Mouse (Mus musculus) hindbrain, embryonic 12.5 days (tissue): Measurements from ENCODE around the gene Fam110a. TPM values are rescaled to one million over a fixed set of nuclear protein-coding genes. Genes with fewer than 3 reads are reported as not detected.

Experiments
- ATAC-seq: fragments of 200-750 bp; cut with Nextera tagmentation; 2 replicates; pipeline ENCODE4 v1.8.0; 2017; ENCODE audit warnings: moderate TSS enrichment; ENCODE audit not compliant: low FRiP score
- H3K27ac ChIP-seq: fragments of 300-500 bp; sonication (generic); 2 replicates; pipeline ENCODE4 v1.5.1; 2016; ENCODE audit warnings: mild to moderate bottlenecking
- H3K27me3 ChIP-seq: fragments of 300-500 bp; sonication (generic); 2 replicates; pipeline ENCODE4 v1.6.1; 2016; ENCODE audit warnings: mild to moderate bottlenecking
- H3K36me3 ChIP-seq: fragments of 300-500 bp; sonication (generic); 2 replicates; pipeline ENCODE4 v1.6.1; 2016; ENCODE audit warnings: mild to moderate bottlenecking
- H3K4me1 ChIP-seq: fragments of 300-500 bp; sonication (generic); 2 replicates; pipeline ENCODE4 v1.6.1; 2016
- H3K4me2 ChIP-seq: fragments of 300-500 bp; sonication (generic); replicated peaks from 2 replicates; pipeline ENCODE4 v1.6.1; 2016; ENCODE audit warnings: mild to moderate bottlenecking
- H3K4me3 ChIP-seq: fragments of 300-500 bp; sonication (generic); 2 replicates; pipeline ENCODE4 v1.5.1; 2016; ENCODE audit warnings: mild to moderate bottlenecking
- H3K9ac ChIP-seq: fragments of 300-500 bp; sonication (generic); 2 replicates; pipeline ENCODE4 v1.6.1; 2016; ENCODE audit warnings: mild to moderate bottlenecking, moderate library complexity
- H3K9me3 ChIP-seq: fragments of 300-500 bp; sonication (generic); replicated peaks from 2 replicates; pipeline ENCODE4 v1.6.1; 2016; ENCODE audit warnings: mild to moderate bottlenecking
- WGBS: fragments of 180-500 bp; shearing (Covaris S2); methylation state at CpG from one replicate; pipeline ENCODE4 v1.1.7; 2016; 5-methylcytosine and 5-hydroxymethylcytosine counted together
- polyA plus RNA-seq: library from polyadenylated mRNA; unstranded; fragments of >200 nt; fragmentation: Nextera tagmentation; extraction: Ambion mirVana; gene quantifications from 2 replicates; pipeline ENCODE4 v1.2.1, GENCODE M21; 2016

The Fam110a gene
- polyA plus RNA-seq, 1 experiment from 2014 or later: 86.0 TPM

GRCm38 (mm10) chr2:151976067-151976466, 4.0 kb downstream of the Fam110a start:
- no peak for ATAC-seq
- Histone ChIP-seq H3K36me3 (no peaks in the 10 kb centered on the region), H3K4me3 (no peak overlapping the region), H3K9ac (no peak overlapping the region), H3K27me3 (peaks cover 4% of the 10 kb centered on the region), H3K27ac (no peak overlapping the region), H3K4me1 (peaks cover 66% of the 10 kb centered on the region), H3K9me3 (no peaks in the 10 kb centered on the region), H3K4me2 (no peak overlapping the region)
- WGBS: 92% methylated on average over 3 of the region's 3 CpGs

GRCm38 (mm10) chr2:151975295-151975694, 4.7 kb downstream of the Fam110a start:
- Histone ChIP-seq H3K36me3 (no peaks in the 10 kb centered on the region), H3K4me3 (no peak overlapping the region), H3K4me1 (peaks cover 66% of the 10 kb centered on the region), H3K27me3 (peaks cover 4% of the 10 kb centered on the region), H3K9ac (no peak overlapping the region), H3K9me3 (no peaks in the 10 kb centered on the region), H3K27ac (no peak overlapping the region), H3K4me2 (no peak overlapping the region)
- 88% methylated on average over 5 of the region's 5 CpGs for WGBS
- ATAC-seq: no peak

- 0 out of 2 replicates have a peak, but pooled peaks cover 6% of the 10 kb centered on the region for H3K36me3 ChIP-seq
- H3K9ac ChIP-seq: peak overlapping the region; percentile 55
- H3K9me3 ChIP-seq: no peaks in the 10 kb centered on the region
- H3K4me1 ChIP-seq: peaks cover 69% of the 10 kb centered on the region
- 7% methylated on average over 36 of the region's 36 CpGs for WGBS
- H3K4me2 ChIP-seq: peak overlapping the region; percentile 53
- H3K27me3 ChIP-seq: peaks cover 4% of the 10 kb centered on the region
- H3K27ac ChIP-seq: peak overlapping the region; percentile 79
- no peak for ATAC-seq
- peak overlapping the region; percentile 28 for H3K4me3 ChIP-seq
Measured at GRCm38 (mm10) chr2:151973595-151974562, 6.1 kb downstream of the Fam110a start.

GRCm38 (mm10) chr2:151972880-151973594, 7.0 kb downstream of the Fam110a start:
- peak overlapping the region; percentile 79 for H3K27ac ChIP-seq
- peak; percentile 53 for ATAC-seq
- H3K9ac ChIP-seq: peak overlapping the region; percentile 55
- H3K4me1 ChIP-seq: peaks cover 69% of the 10 kb centered on the region
- H3K4me3 ChIP-seq: peak overlapping the region; percentile 28
- H3K36me3 ChIP-seq: 0 out of 2 replicates have a peak, but pooled peaks cover 6% of the 10 kb centered on the region
- H3K9me3 ChIP-seq: no peaks in the 10 kb centered on the region
- H3K4me2 ChIP-seq: peak overlapping the region; percentile 53
- WGBS: 16% methylated on average over 23 of the region's 23 CpGs
- H3K27me3 ChIP-seq: peaks cover 4% of the 10 kb centered on the region

- ATAC-seq: no peak
- Histone ChIP-seq H3K27ac (peak overlapping the region; percentile 1; the same call in 1 of the 2 replicates), H3K4me1 (peaks cover 72% of the 10 kb centered on the region), H3K9me3 (no peaks in the 10 kb centered on the region), H3K36me3 (0 out of 2 replicates have a peak, but pooled peaks cover 6% of the 10 kb centered on the region), H3K9ac (no peak overlapping the region), H3K4me3 (no peak overlapping the region), H3K4me2 (0 out of 2 replicates have a peak overlapping the region, but pooled peaks have one; percentile 7), H3K27me3 (peaks cover 4% of the 10 kb centered on the region)
- WGBS: 82% methylated on average over 5 of the region's 5 CpGs
Measured at GRCm38 (mm10) chr2:151971748-151972147, 8.3 kb downstream of the Fam110a start.

GRCm38 (mm10) chr2:151970191-151971172, 9.5 kb downstream of the Fam110a start:
- 49% methylated on average over 53 of the region's 53 CpGs for WGBS

GRCm38 (mm10) chr2:151969396-151969795, 10.6 kb downstream of the Fam110a start:
- peaks cover 4% of the 10 kb centered on the region for H3K27me3 ChIP-seq
- H3K27ac ChIP-seq: peak overlapping the region; percentile 94; the same call in 1 of the 2 replicates
- H3K36me3 ChIP-seq: 0 out of 2 replicates have a peak, but pooled peaks cover 6% of the 10 kb centered on the region
- H3K4me2 ChIP-seq: peak overlapping the region; percentile 68
- no peak for ATAC-seq
- H3K4me1 ChIP-seq: peaks cover 83% of the 10 kb centered on the region
- no peaks in the 10 kb centered on the region for H3K9me3 ChIP-seq
- peak overlapping the region; percentile 73; the same call in 1 of the 2 replicates for H3K9ac ChIP-seq
- 90% methylated on average over 6 of the region's 6 CpGs for WGBS
- peak overlapping the region; percentile 49 for H3K4me3 ChIP-seq

More at GRCm38 (mm10) chr2:151970191-151971172, 9.5 kb downstream of the Fam110a start:
- peak overlapping the region; percentile 94 for H3K27ac ChIP-seq
- peaks cover 4% of the 10 kb centered on the region for H3K27me3 ChIP-seq
- H3K9ac ChIP-seq: peak overlapping the region; percentile 73
- no peaks in the 10 kb centered on the region for H3K9me3 ChIP-seq
- peak overlapping the region; percentile 68 for H3K4me2 ChIP-seq
- 0 out of 2 replicates have a peak, but pooled peaks cover 6% of the 10 kb centered on the region for H3K36me3 ChIP-seq
- peak; percentile 86 for ATAC-seq
- H3K4me1 ChIP-seq: peaks cover 79% of the 10 kb centered on the region
- H3K4me3 ChIP-seq: peak overlapping the region; percentile 49

GRCm38 (mm10) chr2:151968986-151969385, 11.0 kb downstream of the Fam110a start:
- Histone ChIP-seq H3K4me2 (peak overlapping the region; percentile 68), H3K4me3 (peak overlapping the region; percentile 49), H3K27ac (peak overlapping the region; percentile 82; the same call in 1 of the 2 replicates), H3K4me1 (peaks cover 84% of the 10 kb centered on the region), H3K9ac (peak overlapping the region; percentile 73; the same call in 1 of the 2 replicates), H3K9me3 (no peaks in the 10 kb centered on the region), H3K36me3 (0 out of 2 replicates have a peak, but pooled peaks cover 6% of the 10 kb centered on the region), H3K27me3 (peaks cover 4% of the 10 kb centered on the region)
- ATAC-seq: no peak
- 86% methylated on average over 7 of the region's 7 CpGs for WGBS

GRCm38 (mm10) chr2:151968451-151968850, 11.6 kb downstream of the Fam110a start:
- no peak overlapping the region for H3K9ac ChIP-seq
- ATAC-seq: no peak
- peak overlapping the region; percentile 49 for H3K4me3 ChIP-seq
- WGBS: 74% methylated on average over 8 of the region's 8 CpGs
- H3K4me2 ChIP-seq: peak overlapping the region; percentile 68
- H3K27ac ChIP-seq: peak overlapping the region; percentile 82
- H3K27me3 ChIP-seq: peaks cover 4% of the 10 kb centered on the region
- peaks cover 82% of the 10 kb centered on the region for H3K4me1 ChIP-seq
- H3K9me3 ChIP-seq: no peaks in the 10 kb centered on the region
- H3K36me3 ChIP-seq: 0 out of 2 replicates have a peak, but pooled peaks cover 6% of the 10 kb centered on the region

- no peak overlapping the region; the same call in 1 of the 2 replicates for H3K9ac ChIP-seq
- peak overlapping the region; percentile 82 for H3K27ac ChIP-seq
- H3K36me3 ChIP-seq: 0 out of 2 replicates have a peak, but pooled peaks cover 6% of the 10 kb centered on the region
- WGBS: 69% methylated on average over 2 of the region's 2 CpGs
- peak overlapping the region; percentile 68 for H3K4me2 ChIP-seq
- H3K27me3 ChIP-seq: peaks cover 2% of the 10 kb centered on the region
- ATAC-seq: 0 out of 2 replicates have a peak, but pooled peaks have one; percentile 3
- H3K9me3 ChIP-seq: no peaks in the 10 kb centered on the region
- peak overlapping the region; percentile 5; the same call in 1 of the 2 replicates for H3K4me3 ChIP-seq
- peaks cover 80% of the 10 kb centered on the region for H3K4me1 ChIP-seq
Measured at GRCm38 (mm10) chr2:151967792-151968191, 12.2 kb downstream of the Fam110a start.
